Mouse (Mus musculus): Measurements from ENCODE around the gene Cadm1. TPM values are rescaled to one million over a fixed set of nuclear protein-coding genes. Genes with fewer than 3 reads are reported as not detected.

Gene Cadm1
- 62.7 and 70.3 TPM in 2 replicates for polyA plus RNA-seq (2011; ENCODE audit: insufficient read depth, insufficient read length, low read depth, missing spikeins)

GRCm38 (mm10) chr9:47529602-47530450, at the start of gene Cadm1:
TSS of gene Cadm1 (plus strand) at chr9:47530173.
- Histone ChIP-seq H3K4me3 (ENCODE audit: low read depth, low read length) (peak within 1 kb of the TSS; percentile 85), H3K4me1 (ENCODE audit: control insufficient read depth, insufficient read depth, low read length) (no peaks in the 10 kb centered on the region), H3K27ac (ENCODE audit: insufficient read depth, low read length) (peak within 1 kb of the TSS; percentile 55), H3K9me3 (replicated peaks; ENCODE audit: control insufficient read depth, insufficient read depth, low read length, poor library complexity, severe bottlenecking) (no peaks in the 10 kb centered on the region; the same call in 1 of the 2 replicates), H3K27me3 (ENCODE audit: control insufficient read depth, insufficient read depth, low read length, poor library complexity, severe bottlenecking) (0 out of 2 replicates have a peak, but pooled peaks cover 2% of the 10 kb centered on the region), H3K9ac (ENCODE audit: low read depth, poor library complexity, severe bottlenecking) (peak within 1 kb of the TSS; percentile 89), H3K36me3 (ENCODE audit: control insufficient read depth, insufficient read depth, low read length, poor library complexity, severe bottlenecking) (no peaks in the 10 kb centered on the region; the same call in 1 of the 2 replicates)
- TF ChIP-seq EP300 (IDR thresholded peaks at IDR 0.05; ENCODE audit: insufficient read depth, low read depth, low read length) (0 out of 2 replicates have a peak, but pooled peaks have one; percentile 13), POLR2A (IDR thresholded peaks at IDR 0.05; ENCODE audit: insufficient read depth, low read length) (peak; percentile 11), CTCF (IDR thresholded peaks at IDR 0.05; ENCODE audit: low read depth, low read length) (no peak)

DNA sequence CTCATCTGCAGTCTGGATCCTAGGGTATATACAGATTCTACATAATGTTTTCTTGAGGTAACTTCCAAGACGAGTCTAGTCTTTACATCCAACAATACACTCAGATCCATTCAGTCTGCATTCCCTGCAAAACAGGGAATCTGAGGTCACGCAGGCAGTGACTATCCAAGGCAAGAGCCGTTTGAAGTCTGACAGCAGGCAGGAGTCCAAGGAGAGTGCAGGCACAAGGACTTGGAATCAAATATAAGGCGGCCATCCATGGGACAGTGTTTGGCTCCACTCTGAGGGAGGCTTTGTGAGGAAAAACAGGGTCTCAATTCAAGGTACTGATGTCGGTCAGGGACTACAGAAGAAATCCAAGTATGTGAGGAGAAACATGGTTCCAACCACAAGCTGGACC, 45.5 kb upstream of the Cadm1 start:
- H3K9me3 ChIP-seq (replicated peaks; ENCODE audit: control insufficient read depth, insufficient read depth, low read length, poor library complexity, severe bottlenecking): no peaks in the 10 kb centered on the region
- TF ChIP-seq EP300 (IDR thresholded peaks at IDR 0.05; ENCODE audit: insufficient read depth, low read depth, low read length) (no peak), CTCF (IDR thresholded peaks at IDR 0.05; ENCODE audit: low read depth, low read length) (no peak), POLR2A (IDR thresholded peaks at IDR 0.05; ENCODE audit: insufficient read depth, low read length) (no peak)
- H3K36me3 ChIP-seq (ENCODE audit: control insufficient read depth, insufficient read depth, low read length, poor library complexity, severe bottlenecking): no peaks in the 10 kb centered on the region
- H3K4me1 ChIP-seq (ENCODE audit: control insufficient read depth, insufficient read depth, low read length): no peaks in the 10 kb centered on the region
- H3K9ac ChIP-seq (ENCODE audit: low read depth, poor library complexity, severe bottlenecking): no peak overlapping the region
- H3K27me3 ChIP-seq (ENCODE audit: control insufficient read depth, insufficient read depth, low read length, poor library complexity, severe bottlenecking): no peaks in the 10 kb centered on the region
- no peak overlapping the region for H3K27ac ChIP-seq (ENCODE audit: insufficient read depth, low read length)
- no peak overlapping the region for H3K4me3 ChIP-seq (ENCODE audit: low read depth, low read length)

- no peaks in the 10 kb centered on the region for H3K4me1 ChIP-seq (ENCODE audit: control insufficient read depth, insufficient read depth, low read length)
- no peaks in the 10 kb centered on the region for H3K27me3 ChIP-seq (ENCODE audit: control insufficient read depth, insufficient read depth, low read length, poor library complexity, severe bottlenecking)
- TF ChIP-seq POLR2A (IDR thresholded peaks at IDR 0.05; ENCODE audit: insufficient read depth, low read length) (no peak), EP300 (IDR thresholded peaks at IDR 0.05; ENCODE audit: insufficient read depth, low read depth, low read length) (no peak), CTCF (IDR thresholded peaks at IDR 0.05; ENCODE audit: low read depth, low read length) (no peak)
- no peak overlapping the region for H3K4me3 ChIP-seq (ENCODE audit: low read depth, low read length)
- no peak overlapping the region for H3K27ac ChIP-seq (ENCODE audit: insufficient read depth, low read length)
- H3K9ac ChIP-seq (ENCODE audit: low read depth, poor library complexity, severe bottlenecking): no peak overlapping the region
- no peaks in the 10 kb centered on the region for H3K9me3 ChIP-seq (replicated peaks; ENCODE audit: control insufficient read depth, insufficient read depth, low read length, poor library complexity, severe bottlenecking)
- no peaks in the 10 kb centered on the region for H3K36me3 ChIP-seq (ENCODE audit: control insufficient read depth, insufficient read depth, low read length, poor library complexity, severe bottlenecking)
Observed at GRCm38 (mm10) chr9:47485186-47485585, 44.8 kb upstream of the Cadm1 start.

GRCm38 (mm10) chr9:47499761-47500160, 30.2 kb upstream of the Cadm1 start:
- no peaks in the 10 kb centered on the region for H3K9me3 ChIP-seq (replicated peaks; ENCODE audit: control insufficient read depth, insufficient read depth, low read length, poor library complexity, severe bottlenecking)
- TF ChIP-seq EP300 (IDR thresholded peaks at IDR 0.05; ENCODE audit: insufficient read depth, low read depth, low read length) (no peak), POLR2A (IDR thresholded peaks at IDR 0.05; ENCODE audit: insufficient read depth, low read length) (no peak), CTCF (IDR thresholded peaks at IDR 0.05; ENCODE audit: low read depth, low read length) (no peak)

DNA sequence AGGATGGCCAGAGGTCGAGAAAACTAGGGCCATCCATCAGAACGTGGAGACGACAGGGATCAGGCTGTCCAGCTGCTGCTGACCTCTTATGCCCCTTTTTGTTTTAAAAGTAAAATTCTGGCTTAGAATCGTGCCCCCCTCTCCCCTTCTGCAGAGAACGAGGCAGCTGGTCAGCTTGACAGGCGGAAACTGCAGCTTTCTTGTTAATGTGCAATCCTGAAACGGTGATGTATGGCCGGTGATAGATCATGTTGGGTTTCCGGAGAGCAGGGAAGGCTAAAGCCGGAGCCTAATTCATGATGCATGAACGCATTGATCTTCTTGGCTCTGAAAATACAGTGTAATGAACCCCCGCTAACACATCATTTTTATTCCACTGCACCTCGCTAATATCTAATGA, 24.0 kb upstream of the Cadm1 start:
- TF ChIP-seq CTCF (IDR thresholded peaks at IDR 0.05; ENCODE audit: low read depth, low read length) (no peak), POLR2A (IDR thresholded peaks at IDR 0.05; ENCODE audit: insufficient read depth, low read length) (no peak), EP300 (IDR thresholded peaks at IDR 0.05; ENCODE audit: insufficient read depth, low read depth, low read length) (no peak)
- H3K9ac ChIP-seq (ENCODE audit: low read depth, poor library complexity, severe bottlenecking): no peak overlapping the region
- no peak overlapping the region for H3K27ac ChIP-seq (ENCODE audit: insufficient read depth, low read length)
- no peak overlapping the region for H3K4me3 ChIP-seq (ENCODE audit: low read depth, low read length)
- no peaks in the 10 kb centered on the region for H3K36me3 ChIP-seq (ENCODE audit: control insufficient read depth, insufficient read depth, low read length, poor library complexity, severe bottlenecking)
- no peaks in the 10 kb centered on the region for H3K4me1 ChIP-seq (ENCODE audit: control insufficient read depth, insufficient read depth, low read length)
- no peaks in the 10 kb centered on the region for H3K9me3 ChIP-seq (replicated peaks; ENCODE audit: control insufficient read depth, insufficient read depth, low read length, poor library complexity, severe bottlenecking)
- H3K27me3 ChIP-seq (ENCODE audit: control insufficient read depth, insufficient read depth, low read length, poor library complexity, severe bottlenecking): no peaks in the 10 kb centered on the region

More at GRCm38 (mm10) chr9:47499761-47500160, 30.2 kb upstream of the Cadm1 start:
- no peak overlapping the region for H3K9ac ChIP-seq (ENCODE audit: low read depth, poor library complexity, severe bottlenecking)
- no peaks in the 10 kb centered on the region for H3K36me3 ChIP-seq (ENCODE audit: control insufficient read depth, insufficient read depth, low read length, poor library complexity, severe bottlenecking)
- H3K27me3 ChIP-seq (ENCODE audit: control insufficient read depth, insufficient read depth, low read length, poor library complexity, severe bottlenecking): no peaks in the 10 kb centered on the region
- no peak overlapping the region for H3K4me3 ChIP-seq (ENCODE audit: low read depth, low read length)
- no peak overlapping the region for H3K27ac ChIP-seq (ENCODE audit: insufficient read depth, low read length)
- no peaks in the 10 kb centered on the region for H3K4me1 ChIP-seq (ENCODE audit: control insufficient read depth, insufficient read depth, low read length)

- Histone ChIP-seq H3K27me3 (ENCODE audit: control insufficient read depth, insufficient read depth, low read length, poor library complexity, severe bottlenecking) (no peaks in the 10 kb centered on the region), H3K27ac (ENCODE audit: insufficient read depth, low read length) (no peak overlapping the region), H3K36me3 (ENCODE audit: control insufficient read depth, insufficient read depth, low read length, poor library complexity, severe bottlenecking) (no peaks in the 10 kb centered on the region), H3K9ac (ENCODE audit: low read depth, poor library complexity, severe bottlenecking) (no peak overlapping the region), H3K4me1 (ENCODE audit: control insufficient read depth, insufficient read depth, low read length) (no peaks in the 10 kb centered on the region), H3K4me3 (ENCODE audit: low read depth, low read length) (no peak overlapping the region), H3K9me3 (replicated peaks; ENCODE audit: control insufficient read depth, insufficient read depth, low read length, poor library complexity, severe bottlenecking) (no peaks in the 10 kb centered on the region)
- TF ChIP-seq POLR2A (IDR thresholded peaks at IDR 0.05; ENCODE audit: insufficient read depth, low read length) (no peak), CTCF (IDR thresholded peaks at IDR 0.05; ENCODE audit: low read depth, low read length) (no peak), EP300 (IDR thresholded peaks at IDR 0.05; ENCODE audit: insufficient read depth, low read depth, low read length) (no peak)
Observed at GRCm38 (mm10) chr9:47506876-47507275, 23.1 kb upstream of the Cadm1 start.

All from ES-Bruce4 (cell line).